Mouse (Mus musculus): Measurements from ENCODE around the gene Nfkbil1.

Gene Nfkbil1

DNA sequence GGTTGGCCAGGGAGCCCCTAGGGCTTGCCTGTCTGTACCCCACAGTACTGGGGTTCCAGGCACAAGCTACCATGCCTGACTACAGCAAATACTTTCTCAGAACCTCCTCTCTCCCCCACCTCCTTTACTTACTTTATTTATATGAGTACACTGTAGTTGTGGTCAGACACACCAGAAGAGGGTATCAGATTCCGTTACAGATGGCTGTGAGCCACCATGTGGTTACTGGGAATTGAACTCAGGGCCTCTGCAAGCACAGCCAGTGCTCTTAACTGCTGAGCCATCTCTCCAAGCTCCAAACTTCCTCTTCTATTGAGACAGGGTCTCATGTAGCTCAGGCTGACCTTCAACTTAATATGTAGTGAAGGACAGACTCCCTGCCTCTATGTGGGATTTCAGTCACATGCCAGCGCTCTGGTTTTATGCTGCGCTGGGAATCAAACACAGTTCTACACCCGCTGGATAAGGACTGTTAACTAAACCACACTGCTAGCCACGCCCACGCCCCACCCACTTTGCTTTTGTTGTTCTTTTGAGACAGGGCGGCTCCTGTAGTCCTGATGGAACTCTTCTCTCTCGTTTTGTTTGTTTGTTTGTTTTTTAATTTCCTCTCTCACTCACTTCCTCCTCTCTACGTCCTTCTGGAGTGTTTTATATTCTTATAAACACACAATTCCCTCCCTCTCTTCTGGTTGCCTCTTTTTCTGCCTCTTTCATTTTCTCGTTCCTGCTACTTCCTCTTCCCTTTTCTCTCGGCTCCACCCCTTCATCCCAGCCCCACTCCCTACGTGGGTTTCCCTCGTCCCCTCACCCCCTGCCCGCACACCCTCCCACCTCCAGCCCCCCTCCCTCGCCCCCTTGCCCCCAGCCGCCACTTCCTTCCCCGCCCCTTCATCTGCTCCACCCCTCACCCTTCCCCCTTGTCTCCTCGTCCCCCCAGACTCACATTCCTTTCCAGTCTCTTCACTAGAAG is 49.7 kb downstream of the Nfkbil1 start:
- no peak for DNase-seq (ENCODE audit: low read depth, low spot score)

DNA sequence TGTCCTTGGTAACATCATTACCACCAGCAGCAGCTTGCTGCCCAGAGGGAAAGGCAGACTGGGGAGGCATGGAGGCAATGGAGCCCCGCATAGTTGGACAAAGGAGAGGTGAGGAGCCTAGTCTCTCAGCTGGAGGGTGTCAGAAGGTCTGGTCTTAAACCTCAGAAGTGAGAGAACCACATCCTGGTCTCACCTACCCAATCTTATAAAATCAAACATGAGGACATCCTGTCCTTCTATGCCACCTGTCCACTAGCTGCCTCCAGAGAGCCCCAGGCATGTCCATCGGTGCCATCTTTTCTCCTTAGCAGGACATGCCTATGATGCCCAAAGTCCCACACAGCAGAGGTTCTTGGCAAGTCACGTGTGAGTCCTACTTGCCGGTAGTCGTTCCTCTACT is 55.5 kb downstream of the Nfkbil1 start:
- DNase-seq (ENCODE audit: low read depth, low spot score): no peak

- DNase-seq (ENCODE audit: low read depth, low spot score): no peak
Observed at GRCm38 (mm10) chr17:35178528-35178927, 57.1 kb downstream of the Nfkbil1 start.

GRCm38 (mm10) chr17:35175968-35176367 is 59.6 kb downstream of the Nfkbil1 start, which contains the start of gene Aif1:
Gene Aif1, minus strand, starts transcription at chr17:35176068.
- DNase-seq (ENCODE audit: low read depth, low spot score): no peak

- DNase-seq (ENCODE audit: low read depth, low spot score): no peak
Observed at GRCm38 (mm10) chr17:35175382-35175781, 60.2 kb downstream of the Nfkbil1 start.

GRCm38 (mm10) chr17:35174201-35174977 is 61.2 kb downstream of the Nfkbil1 start:
- no peak for DNase-seq (ENCODE audit: low read depth, low spot score)

DNA sequence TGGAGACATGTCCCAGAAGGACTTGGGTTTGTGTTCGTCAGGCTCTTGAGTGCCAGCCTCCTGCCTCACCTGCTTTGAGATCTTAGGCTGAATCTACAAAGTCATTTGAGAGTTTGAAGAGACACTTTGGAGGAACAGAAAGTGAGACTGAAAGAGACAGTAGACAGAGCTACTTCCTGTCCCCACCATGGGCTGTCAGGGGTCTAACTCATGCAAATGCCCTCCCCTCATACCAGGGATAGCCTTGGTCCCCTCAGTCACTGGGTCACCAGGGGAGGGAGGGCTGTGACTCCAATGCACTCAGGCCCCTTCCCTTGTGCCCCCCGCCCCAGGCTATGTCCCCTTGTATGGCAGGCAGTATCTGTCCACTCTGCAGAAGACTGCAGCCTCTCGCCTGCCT is 62.3 kb downstream of the Nfkbil1 start:
- DNase-seq (ENCODE audit: low read depth, low spot score): no peak

DNA sequence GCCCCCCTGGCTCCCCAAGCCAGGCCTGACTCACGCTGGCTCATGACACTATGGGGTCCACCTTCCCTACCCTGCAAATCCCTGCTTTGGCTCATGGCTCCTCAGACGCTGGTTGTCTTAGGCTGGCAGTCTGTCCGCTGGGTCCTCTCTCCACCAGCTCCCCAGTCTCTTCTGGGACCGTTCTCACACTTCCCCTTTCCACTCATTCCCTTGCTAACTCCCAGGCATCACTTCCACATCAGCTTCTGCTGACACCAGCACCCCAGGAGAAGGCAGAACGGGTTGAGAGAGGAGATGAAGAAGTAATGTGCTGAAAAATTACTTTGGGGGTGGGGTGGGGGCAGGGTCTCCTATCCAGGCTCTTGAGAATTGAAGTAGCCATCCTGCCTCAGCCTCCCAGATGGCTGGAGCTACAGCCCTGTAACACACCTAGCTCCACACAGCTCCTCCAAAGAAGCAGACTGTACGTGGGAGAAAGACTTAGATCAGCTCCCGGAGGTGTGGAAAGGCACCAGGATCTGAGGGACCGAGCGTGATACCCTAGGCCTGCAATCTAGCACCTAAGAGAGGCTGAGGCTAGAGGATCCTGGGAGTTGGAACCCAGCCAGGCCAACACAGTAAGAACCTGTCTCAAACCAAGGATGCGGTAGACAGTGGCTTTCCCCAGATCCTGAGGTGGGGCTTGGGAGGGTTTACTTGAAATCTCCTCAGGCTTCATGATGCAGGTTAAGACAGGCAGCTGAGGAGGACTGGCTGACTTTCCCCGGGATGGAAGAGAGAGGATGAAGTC is 63.0 kb downstream of the Nfkbil1 start:
- DNase-seq (ENCODE audit: low read depth, low spot score): peak; percentile 69
